Mouse (Mus musculus) G1E (cell line): ENCODE data around the gene Sh3bgrl2.

ENCODE experiments used
- CTCF ChIP-seq: IDR thresholded peaks from 2 replicates; pipeline ENCODE4 v1.5.1; 2012; ENCODE audit warnings: low read depth, low read length, inconsistent platforms, mixed read lengths
- GATA1 ChIP-seq: IDR thresholded peaks from 2 replicates; pipeline ENCODE4 v1.6.1; 2012; ENCODE audit warnings: borderline replicate concordance, low read length, inconsistent platforms, mixed read lengths

- TF ChIP-seq GATA1 (no peak), CTCF (no peak)
Measured at GRCm38 (mm10) chr9:83563808-83564549, 15.9 kb downstream of the Sh3bgrl2 start.
